ENCODE assay signal across 21 mouse cellular contexts in genomic region chr10:24341214-24341589, GRCm38 (mm10).
"Had no signal": no experiment of that assay in that cellular context is flagged by ENCODE, and none has a peak within 500 bp of the region (broad histone marks: within the 10 kb centered on the region; RNA-seq: fewer than 3 reads in every experiment).

No protein-coding gene starts in this region.

- H3K36me3 ChIP-seq: kidney, embryonic 15.5 days; liver, embryonic 13.5 days; midbrain, embryonic 12.5 days; midbrain, embryonic 15.5 days; neural tube, embryonic 12.5 days; neural tube, embryonic 15.5 days had no signal

- H3K4me3 ChIP-seq: kidney, embryonic 15.5 days; liver, embryonic 13.5 days; midbrain, embryonic 12.5 days; midbrain, embryonic 15.5 days; neural tube, embryonic 12.5 days; neural tube, embryonic 15.5 days had no signal

- ATAC-seq: midbrain, embryonic 15.5 days had no signal

- H3K27me3 ChIP-seq: kidney, embryonic 15.5 days; liver, embryonic 13.5 days; midbrain, embryonic 12.5 days; midbrain, embryonic 15.5 days; neural tube, embryonic 12.5 days; neural tube, embryonic 15.5 days had no signal

- H3K4me2 ChIP-seq: kidney, embryonic 15.5 days; liver, embryonic 13.5 days; midbrain, embryonic 12.5 days; midbrain, embryonic 15.5 days; neural tube, embryonic 12.5 days; neural tube, embryonic 15.5 days had no signal

- DNase-seq: kidney, adult 11 months; kidney, adult 8-10 months; kidney, postnatal 10 days; kidney, postnatal 36 days; left cerebral cortex, postnatal 4 days; liver, embryonic 13.5 days; lung, adult 2 months; lung, postnatal 14 days; lung, postnatal 4 days; right cerebral cortex, adult 18-20 months; right cerebral cortex, postnatal 14 days; right cerebral cortex, postnatal 4 days; thymus, adult 2 months; thymus, postnatal 14 days; thymus, postnatal 4 days had no signal

- H3K4me1 ChIP-seq: kidney, embryonic 15.5 days; liver, embryonic 13.5 days; midbrain, embryonic 12.5 days; midbrain, embryonic 15.5 days; neural tube, embryonic 12.5 days; neural tube, embryonic 15.5 days had no signal

- H3K9ac ChIP-seq: kidney, embryonic 15.5 days; liver, embryonic 13.5 days; midbrain, embryonic 12.5 days; midbrain, embryonic 15.5 days; neural tube, embryonic 12.5 days; neural tube, embryonic 15.5 days had no signal

- H3K27ac ChIP-seq: kidney, embryonic 15.5 days; liver, embryonic 13.5 days; midbrain, embryonic 12.5 days; midbrain, embryonic 15.5 days; neural tube, embryonic 12.5 days; neural tube, embryonic 15.5 days; stomach, postnatal 0 days had no signal

- H3K9me3 ChIP-seq: kidney, embryonic 15.5 days; liver, embryonic 13.5 days; midbrain, embryonic 12.5 days; midbrain, embryonic 15.5 days; neural tube, embryonic 12.5 days; neural tube, embryonic 15.5 days had no signal
